Mouse (Mus musculus) lung, embryonic 14.5 days (tissue): Measurements from ENCODE around the gene Pspn. TPM values are rescaled to one million over a fixed set of nuclear protein-coding genes. Genes with fewer than 3 reads are reported as not detected.

Experiments used
- ATAC-seq: fragments of 200-750 bp; cut with Nextera tagmentation; 2 replicates; pipeline ENCODE4 v1.8.0; 2017; ENCODE audit warnings: mild to moderate bottlenecking, moderate TSS enrichment, moderate library complexity; ENCODE audit not compliant: insufficient read depth
- DNase-seq: peaks from one replicate; pipeline ENCODE4 v3.0.0-alpha.2; 2015
- H3K27ac ChIP-seq: fragments of 300-500 bp; sonication (generic); 2 replicates; pipeline ENCODE4 v1.5.1; 2014; ENCODE audit warnings: low read depth, mild to moderate bottlenecking, moderate library complexity
- H3K27me3 ChIP-seq: fragments of 300-500 bp; sonication (generic); 2 replicates; pipeline ENCODE4 v1.6.1; 2014; ENCODE audit warnings: low read length, control low read depth; ENCODE audit not compliant: insufficient read depth
- H3K36me3 ChIP-seq: fragments of 300-500 bp; sonication (generic); 2 replicates; pipeline ENCODE4 v1.6.1; 2014; ENCODE audit warnings: control low read depth; ENCODE audit not compliant: insufficient read depth
- H3K4me1 ChIP-seq: fragments of 300-500 bp; sonication (generic); 2 replicates; pipeline ENCODE4 v1.6.1; 2014; ENCODE audit warnings: antibody characterized with exemption, control low read depth; ENCODE audit not compliant: insufficient read depth
- H3K4me2 ChIP-seq: fragments of 300-500 bp; sonication (generic); 2 replicates; pipeline ENCODE4 v1.6.1; 2014; ENCODE audit warnings: mild to moderate bottlenecking
- H3K4me3 ChIP-seq: fragments of 300-500 bp; sonication (generic); 2 replicates; pipeline ENCODE4 v1.5.1; 2014; ENCODE audit warnings: low read depth, low read length
- H3K9ac ChIP-seq: fragments of 300-500 bp; sonication (generic); 2 replicates; pipeline ENCODE4 v1.6.1; 2014
- H3K9me3 ChIP-seq: fragments of 300-500 bp; sonication (generic); 2 replicates; pipeline ENCODE4 v1.6.1; 2016; ENCODE audit warnings: low read depth, low read length, control low read depth
- CTCF ChIP-seq: IDR thresholded peaks from 2 replicates; pipeline ENCODE4 v1.5.1; 2016; ENCODE audit warnings: antibody characterized with exemption, low read depth
- WGBS: fragments of 180-500 bp; shearing (Covaris S2); extraction: QIAGEN DNeasy Blood & Tissue Kit; methylation state at CpG from one replicate; pipeline ENCODE4 v1.1.7; 2014; 5-methylcytosine and 5-hydroxymethylcytosine counted together
- polyA plus RNA-seq: library from polyadenylated mRNA; unstranded; fragments of >200 nt; fragmentation: Nextera tagmentation; extraction: Ambion mirVana; gene quantifications from 2 replicates; pipeline ENCODE4 v1.2.1, GENCODE M21; 2014

Pspn gene
- polyA plus RNA-seq, 1 experiment from 2014 or later, result 1.0 TPM

DNA sequence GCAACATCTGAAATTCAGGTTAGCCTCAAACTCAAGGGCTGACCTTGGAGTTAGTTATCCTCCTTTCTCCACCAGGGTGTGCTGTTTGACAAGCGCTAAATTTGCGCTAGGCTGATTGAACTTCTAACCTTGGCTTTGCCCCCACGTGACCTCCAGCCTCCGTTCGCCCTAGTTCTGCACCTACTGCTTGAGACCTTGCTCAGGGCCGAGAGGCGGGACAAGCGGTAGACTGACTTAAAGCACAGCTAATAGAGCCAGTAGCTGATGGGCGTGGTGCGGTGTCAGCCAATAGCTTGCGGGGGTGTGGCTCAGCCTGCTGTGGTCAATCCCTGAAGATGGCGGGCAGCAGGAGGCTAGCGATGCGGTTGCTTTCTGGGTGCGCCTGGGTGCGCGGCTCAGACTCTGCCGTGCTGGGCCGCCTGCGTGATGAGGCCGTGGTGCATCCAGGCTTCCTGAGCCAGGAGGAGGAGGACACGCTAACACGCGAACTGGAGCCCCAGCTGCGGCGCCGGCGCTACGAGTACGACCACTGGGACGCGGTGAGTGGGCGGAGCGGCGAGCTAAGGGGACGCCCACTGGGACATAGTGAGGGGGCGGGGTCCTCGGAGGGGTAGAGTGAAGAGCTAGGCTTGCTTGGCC, 2.7 kb downstream of the Pspn start, which contains the start of gene Alkbh7:
Alkbh7 (plus strand) TSS at position 311 of the 639 bp plus-strand sequence.
- H3K27ac ChIP-seq, result 0 out of 2 replicates have a peak within 1 kb of the TSS, but pooled peaks have one; percentile 6
- DNase-seq, result peak; percentile 97
- H3K36me3 ChIP-seq, result peaks cover 69% of the 10 kb centered on the region
- H3K27me3 ChIP-seq, result no peaks in the 10 kb centered on the region
- H3K4me3 ChIP-seq, result peak within 1 kb of the TSS; percentile 71
- H3K4me1 ChIP-seq, result peaks cover 4% of the 10 kb centered on the region; the same call in 1 of the 2 replicates
- WGBS, result 0% methylated on average over 38 of the region's 38 CpGs
- ATAC-seq, result peak; percentile 99
- no peaks in the 10 kb centered on the region for H3K9me3 ChIP-seq
- H3K9ac ChIP-seq, result peak within 1 kb of the TSS; percentile 60
- peak; percentile 76 for TF ChIP-seq CTCF
- peak within 1 kb of the TSS; percentile 69 for H3K4me2 ChIP-seq

- no peak overlapping the region for H3K27ac ChIP-seq
- TF ChIP-seq CTCF, result no peak
- peaks cover 4% of the 10 kb centered on the region; the same call in 1 of the 2 replicates for H3K4me1 ChIP-seq
- peaks cover 71% of the 10 kb centered on the region for H3K36me3 ChIP-seq
- no peaks in the 10 kb centered on the region for H3K27me3 ChIP-seq
- H3K9me3 ChIP-seq, result no peaks in the 10 kb centered on the region
- H3K9ac ChIP-seq, result no peak overlapping the region
- H3K4me2 ChIP-seq, result no peak overlapping the region; the same call in 1 of the 2 replicates
- DNase-seq, result no peak
- WGBS, result 62% methylated on average over 2 of the region's 2 CpGs
- H3K4me3 ChIP-seq, result no peak overlapping the region
- no peak for ATAC-seq
Measured at GRCm38 (mm10) chr17:56996506-56996905, 3.3 kb downstream of the Pspn start.

GRCm38 (mm10) chr17:56995046-56995445, 4.8 kb downstream of the Pspn start:
- TF ChIP-seq CTCF, result no peak
- Histone ChIP-seq H3K27ac (no peak overlapping the region), H3K4me3 (no peak overlapping the region), H3K4me1 (peaks cover 9% of the 10 kb centered on the region), H3K27me3 (no peaks in the 10 kb centered on the region), H3K9ac (no peak overlapping the region), H3K9me3 (no peaks in the 10 kb centered on the region), H3K36me3 (peaks cover 64% of the 10 kb centered on the region), H3K4me2 (no peak overlapping the region)
- 85% methylated on average over 8 of the region's 8 CpGs for WGBS
- ATAC-seq (no peak), DNase-seq (no peak)

DNA sequence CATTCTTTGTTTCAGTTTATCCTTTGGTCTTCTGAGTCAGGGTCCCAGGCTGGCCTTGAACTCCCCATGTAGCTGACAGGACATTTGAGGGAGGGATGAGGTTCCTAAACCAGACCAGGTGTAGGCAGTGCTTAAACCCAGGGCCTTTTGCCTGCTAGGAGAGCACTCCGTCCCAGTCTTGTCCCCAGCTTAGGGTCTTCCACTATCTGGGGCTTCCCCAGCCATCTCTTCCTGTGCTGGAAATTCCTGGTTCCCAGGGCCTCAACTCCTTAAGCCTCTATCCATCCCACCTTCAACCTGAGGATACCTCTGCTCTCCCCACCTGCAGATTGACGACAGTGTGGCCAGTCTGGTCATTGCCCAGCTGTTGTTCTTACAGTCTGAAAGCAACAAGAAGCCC, 8.9 kb downstream of the Pspn start:
- Histone ChIP-seq H3K9me3 (no peaks in the 10 kb centered on the region), H3K4me2 (peak overlapping the region; percentile 86), H3K4me3 (peak overlapping the region; percentile 83), H3K27ac (no peak overlapping the region), H3K36me3 (peaks cover 45% of the 10 kb centered on the region), H3K9ac (peak overlapping the region; percentile 77), H3K4me1 (peaks cover 5% of the 10 kb centered on the region; the same call in 1 of the 2 replicates), H3K27me3 (no peaks in the 10 kb centered on the region)
- no peak for ATAC-seq
- no peak for TF ChIP-seq CTCF
- no peak for DNase-seq
- WGBS, result 63% methylated on average over 2 of the region's 2 CpGs

DNA sequence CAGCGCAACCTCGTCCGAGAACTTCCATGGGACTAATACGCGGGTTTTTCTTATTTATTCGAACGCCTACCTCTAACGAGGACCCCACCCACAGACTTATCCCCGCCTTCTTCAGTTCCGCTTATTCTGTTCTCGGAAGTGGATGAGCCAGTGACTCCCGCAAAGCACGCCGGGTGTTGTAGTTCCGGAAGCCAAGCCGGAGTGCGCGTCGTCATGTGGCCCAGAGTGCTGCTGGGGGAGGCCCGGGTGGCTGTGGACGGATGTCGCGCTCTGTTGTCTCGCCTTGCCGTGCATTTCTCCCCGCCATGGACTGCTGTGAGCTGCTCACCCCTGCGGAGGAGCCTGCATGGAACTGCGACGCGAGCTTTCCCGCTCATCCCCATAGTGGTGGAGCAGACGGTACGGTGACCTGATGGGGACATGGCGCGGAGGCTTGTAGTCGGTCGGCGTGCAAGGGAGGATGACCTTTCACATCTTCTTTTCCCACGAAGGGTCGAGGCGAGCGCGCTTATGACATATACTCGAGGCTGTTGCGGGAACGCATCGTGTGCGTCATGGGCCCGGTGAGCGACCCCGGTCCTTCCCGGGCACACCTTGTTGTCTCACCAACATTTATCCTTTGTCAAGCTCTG, 9.6 kb downstream of the Pspn start, which contains the start of gene Clpp:
Clpp (plus strand) TSS at position 191 of the 632 bp plus-strand sequence.
- TF ChIP-seq CTCF, result no peak
- under 1% methylated on average over 52 of the region's 52 CpGs for WGBS
- ATAC-seq (peak; percentile 97), DNase-seq (peak; percentile 98)
- Histone ChIP-seq H3K4me3 (peak within 1 kb of the TSS; percentile 83), H3K27me3 (no peaks in the 10 kb centered on the region), H3K27ac (peak within 1 kb of the TSS; percentile 67), H3K9me3 (no peaks in the 10 kb centered on the region), H3K36me3 (peaks cover 38% of the 10 kb centered on the region), H3K9ac (peak within 1 kb of the TSS; percentile 77), H3K4me2 (peak within 1 kb of the TSS; percentile 86), H3K4me1 (peaks cover 5% of the 10 kb centered on the region; the same call in 1 of the 2 replicates)

DNA sequence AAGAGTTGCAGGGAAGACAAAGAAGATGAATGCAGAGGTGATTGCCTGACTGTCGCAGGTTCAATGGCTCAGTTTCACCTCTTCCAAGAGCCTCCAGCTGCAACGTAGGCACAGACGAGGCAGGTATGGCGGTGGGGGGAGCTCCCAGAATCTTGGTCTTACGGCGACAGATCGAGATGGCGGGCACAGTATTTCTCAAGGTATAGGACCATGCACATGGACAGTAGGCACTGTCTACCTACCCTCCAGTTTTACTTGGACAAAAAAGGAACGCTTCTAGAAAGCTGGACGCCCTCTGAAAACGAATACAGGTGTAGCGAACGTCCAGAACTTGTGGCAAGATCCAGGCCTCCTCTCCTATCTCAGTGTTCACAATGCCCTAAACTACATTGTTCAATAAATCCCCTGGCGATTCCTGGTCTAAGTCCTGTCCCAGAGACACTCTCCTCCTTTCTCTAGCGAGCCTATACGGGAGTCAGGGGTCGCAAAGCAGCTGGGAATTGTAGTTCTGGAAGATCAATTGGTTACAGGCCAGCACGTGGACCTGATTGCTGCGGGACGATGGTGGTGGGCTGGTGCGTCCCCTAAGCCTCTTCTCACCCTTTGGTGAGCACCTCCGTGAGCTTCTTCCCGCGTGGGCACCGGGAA, 10.2 kb downstream of the Pspn start:
- DNase-seq (peak; percentile 93), ATAC-seq (peak; percentile 93)
- H3K4me2 ChIP-seq, result peak overlapping the region; percentile 86
- no peak for TF ChIP-seq CTCF
- peaks cover 32% of the 10 kb centered on the region for H3K36me3 ChIP-seq
- H3K4me1 ChIP-seq, result peaks cover 5% of the 10 kb centered on the region; the same call in 1 of the 2 replicates
- peak overlapping the region; percentile 67 for H3K27ac ChIP-seq
- WGBS, result 3% methylated on average over 25 of the region's 25 CpGs
- peak overlapping the region; percentile 77 for H3K9ac ChIP-seq
- no peaks in the 10 kb centered on the region for H3K27me3 ChIP-seq
- no peaks in the 10 kb centered on the region for H3K9me3 ChIP-seq
- peak overlapping the region; percentile 83 for H3K4me3 ChIP-seq
